Mouse (Mus musculus): ENCODE measurements around the gene Kazald1.
"Not testable (repeated sequence)": the region's sequence is repeated elsewhere in the genome, so short reads cannot be mapped to it uniquely, and the experiment has no call there.

Kazald1 gene

GRCm38 (mm10) chr19:45074580-45075322 is at the start of gene Kazald1:
Gene Kazald1 (plus strand): TSS chr19:45075241.
- DNase-seq (ENCODE audit: low spot score) = peak; percentile 89

GRCm38 (mm10) chr19:45025937-45026568 is 49.0 kb upstream of the Kazald1 start:
- no peak for DNase-seq (ENCODE audit: low spot score)

GRCm38 (mm10) chr19:45026958-45027670 is 47.9 kb upstream of the Kazald1 start:
- DNase-seq (ENCODE audit: low spot score) = no peak

- no peak for DNase-seq (ENCODE audit: low spot score)
These were observed 47.2 kb upstream of the Kazald1 start for GRCm38 (mm10) chr19:45027848-45028247.

- no peak for DNase-seq (ENCODE audit: low spot score)
These were observed 46.3 kb upstream of the Kazald1 start for GRCm38 (mm10) chr19:45028746-45029145.

- no peak for DNase-seq (ENCODE audit: low spot score)
These were observed 45.5 kb upstream of the Kazald1 start for GRCm38 (mm10) chr19:45029571-45029970.

- DNase-seq (ENCODE audit: low spot score) = peak; percentile 59
These were observed 44.9 kb upstream of the Kazald1 start for GRCm38 (mm10) chr19:45030111-45030510.

- DNase-seq (ENCODE audit: low spot score) = peak; percentile 82
These were observed 44.0 kb upstream of the Kazald1 start for GRCm38 (mm10) chr19:45030746-45031693.

- DNase-seq (ENCODE audit: low spot score) = peak; percentile 74
These were observed 43.3 kb upstream of the Kazald1 start for GRCm38 (mm10) chr19:45031780-45032179.

GRCm38 (mm10) chr19:45032570-45033332 is 42.3 kb upstream of the Kazald1 start:
- no peak for DNase-seq (ENCODE audit: low spot score)

- DNase-seq (ENCODE audit: low spot score) = no peak
These were observed 38.2 kb upstream of the Kazald1 start for GRCm38 (mm10) chr19:45036867-45037266.

GRCm38 (mm10) chr19:45038198-45038597 is 36.8 kb upstream of the Kazald1 start:
- DNase-seq (ENCODE audit: low spot score) = not testable (repeated sequence)

GRCm38 (mm10) chr19:45040214-45040613 is 34.8 kb upstream of the Kazald1 start:
- DNase-seq (ENCODE audit: low spot score) = no peak

- DNase-seq (ENCODE audit: low spot score) = no peak
These were observed 30.6 kb upstream of the Kazald1 start for GRCm38 (mm10) chr19:45044389-45044927.

GRCm38 (mm10) chr19:45045236-45045635 is 29.8 kb upstream of the Kazald1 start:
- no peak for DNase-seq (ENCODE audit: low spot score)

- no peak for DNase-seq (ENCODE audit: low spot score)
These were observed 29.4 kb upstream of the Kazald1 start, which contains the start of gene Pdzd7 for GRCm38 (mm10) chr19:45045651-45046050. Gene Pdzd7 (minus strand): TSS chr19:45045717.

- peak; percentile 67 for DNase-seq (ENCODE audit: low spot score)
These were observed 28.3 kb upstream of the Kazald1 start for GRCm38 (mm10) chr19:45046523-45047321.

- DNase-seq (ENCODE audit: low spot score) = peak; percentile 74
These were observed 27.6 kb upstream of the Kazald1 start, which contains the start of gene Sfxn3 for GRCm38 (mm10) chr19:45047417-45047934. Gene Sfxn3 (plus strand): TSS chr19:45047503.

- DNase-seq (ENCODE audit: low spot score) = no peak
These were observed 27.0 kb upstream of the Kazald1 start for GRCm38 (mm10) chr19:45047935-45048643.
